Mouse (Mus musculus) forebrain, embryonic 15.5 days (tissue): ENCODE measurements at regions not wholly inside any gene's neighbourhood (a gene's known extent, or its start where the extent isn't known, plus 50 kb on each side); places are given as distances from the start of the nearest gene placed in this dataset.

Experiments
- ATAC-seq: fragments of 200-750 bp; cut with Nextera tagmentation; replicated peaks from 2 replicates; pipeline ENCODE4 v1.8.0; 2017; ENCODE audit warnings: mild to moderate bottlenecking, moderate TSS enrichment, moderate library complexity
- H3K27ac ChIP-seq: fragments of 300-500 bp; sonication (generic); replicated peaks from 2 replicates; pipeline ENCODE4 v1.5.1; 2015; ENCODE audit warnings: mild to moderate bottlenecking, inconsistent platforms
- H3K27me3 ChIP-seq: fragments of 300-500 bp; sonication (generic); 2 replicates; pipeline ENCODE4 v1.6.1; 2015; ENCODE audit warnings: inconsistent platforms
- H3K36me3 ChIP-seq: fragments of 300-500 bp; sonication (generic); 2 replicates; pipeline ENCODE4 v1.6.1; 2015; ENCODE audit warnings: mild to moderate bottlenecking, inconsistent platforms
- H3K4me1 ChIP-seq: fragments of 300-500 bp; sonication (generic); 2 replicates; pipeline ENCODE4 v1.6.1; 2015; ENCODE audit warnings: inconsistent platforms
- H3K4me2 ChIP-seq: fragments of 300-500 bp; sonication (generic); replicated peaks from 2 replicates; pipeline ENCODE4 v1.6.1; 2015; ENCODE audit warnings: mild to moderate bottlenecking, inconsistent platforms
- H3K4me3 ChIP-seq: fragments of 300-500 bp; sonication (generic); 2 replicates; pipeline ENCODE4 v1.5.1; 2015; ENCODE audit warnings: mild to moderate bottlenecking, inconsistent platforms
- H3K9ac ChIP-seq: fragments of 300-500 bp; sonication (generic); replicated peaks from 2 replicates; pipeline ENCODE4 v1.6.1; 2015; ENCODE audit warnings: mild to moderate bottlenecking, inconsistent platforms
- H3K9me3 ChIP-seq: fragments of 300-500 bp; sonication (generic); 2 replicates; pipeline ENCODE4 v1.6.1; 2016; ENCODE audit warnings: inconsistent platforms
- WGBS: fragments of 180-500 bp; shearing (Covaris S2); methylation state at CpG from one replicate; pipeline ENCODE4 v1.1.7; 2015; ENCODE audit warnings: mixed read lengths; 5-methylcytosine and 5-hydroxymethylcytosine counted together

GRCm38 (mm10) chr6:78228883-78229282 is 141.6 kb upstream of the Reg3b start:
- WGBS = 96% methylated on average over 3 of the region's 3 CpGs
- Histone ChIP-seq H3K9me3 (no peaks in the 10 kb centered on the region), H3K4me3 (no peak overlapping the region)

GRCm38 (mm10) chr6:78244404-78244803 is 126.1 kb upstream of the Reg3b start:
- H3K36me3 ChIP-seq = no peaks in the 10 kb centered on the region
- H3K4me1 ChIP-seq = peaks cover 13% of the 10 kb centered on the region; the same call in 1 of the 2 replicates
- H3K27me3 ChIP-seq = no peaks in the 10 kb centered on the region
- no peak overlapping the region for H3K9ac ChIP-seq
- H3K27ac ChIP-seq = 0 out of 2 replicates have a peak overlapping the region, but pooled peaks have one; percentile 39
- ATAC-seq = peak; percentile 89
- 8% methylated on average over 1 of the region's 1 CpGs for WGBS
- H3K9me3 ChIP-seq = no peaks in the 10 kb centered on the region
- H3K4me3 ChIP-seq = no peak overlapping the region
- H3K4me2 ChIP-seq = no peak overlapping the region

More at GRCm38 (mm10) chr6:78228883-78229282, 141.6 kb upstream of the Reg3b start:
- Histone ChIP-seq H3K27me3 (no peaks in the 10 kb centered on the region), H3K36me3 (no peaks in the 10 kb centered on the region), H3K4me1 (no peaks in the 10 kb centered on the region), H3K27ac (no peak overlapping the region), H3K4me2 (no peak overlapping the region), H3K9ac (no peak overlapping the region)
- no peak for ATAC-seq

GRCm38 (mm10) chr6:78245010-78245409 is 125.4 kb upstream of the Reg3b start:
- 23% methylated on average over 1 of the region's 1 CpGs for WGBS
- H3K27me3 ChIP-seq = no peaks in the 10 kb centered on the region
- H3K4me1 ChIP-seq = peaks cover 15% of the 10 kb centered on the region; the same call in 1 of the 2 replicates
- no peak overlapping the region for H3K4me2 ChIP-seq
- H3K9ac ChIP-seq = no peak overlapping the region
- no peaks in the 10 kb centered on the region for H3K9me3 ChIP-seq
- H3K36me3 ChIP-seq = no peaks in the 10 kb centered on the region
- ATAC-seq = peak; percentile 93
- no peak overlapping the region for H3K4me3 ChIP-seq
- H3K27ac ChIP-seq = 0 out of 2 replicates have a peak overlapping the region, but pooled peaks have one; percentile 39

GRCm38 (mm10) chr6:78250053-78250452 is 120.4 kb upstream of the Reg3b start:
- ATAC-seq = peak; percentile 56
- H3K27me3 ChIP-seq = no peaks in the 10 kb centered on the region
- no peaks in the 10 kb centered on the region for H3K9me3 ChIP-seq
- no peak overlapping the region for H3K4me3 ChIP-seq
- no peak overlapping the region for H3K9ac ChIP-seq
- no peak overlapping the region for H3K4me2 ChIP-seq
- no peak overlapping the region for H3K27ac ChIP-seq
- H3K36me3 ChIP-seq = no peaks in the 10 kb centered on the region
- H3K4me1 ChIP-seq = peaks cover 9% of the 10 kb centered on the region; the same call in 1 of the 2 replicates
- WGBS = 38% methylated on average over 1 of the region's 1 CpGs

- Histone ChIP-seq H3K9ac (no peak overlapping the region), H3K4me1 (peaks cover 7% of the 10 kb centered on the region; the same call in 1 of the 2 replicates), H3K4me2 (no peak overlapping the region), H3K4me3 (no peak overlapping the region), H3K27ac (0 out of 2 replicates have a peak overlapping the region, but pooled peaks have one; percentile 19), H3K27me3 (no peaks in the 10 kb centered on the region), H3K9me3 (no peaks in the 10 kb centered on the region), H3K36me3 (no peaks in the 10 kb centered on the region)
- peak; percentile 55 for ATAC-seq
- WGBS = 24% methylated on average over 2 of the region's 2 CpGs
Observed at GRCm38 (mm10) chr6:78250541-78250940, 119.9 kb upstream of the Reg3b start.

GRCm38 (mm10) chr6:78271879-78272546 is 98.4 kb upstream of the Reg3b start:
- no peaks in the 10 kb centered on the region for H3K27me3 ChIP-seq
- 79% methylated on average over 3 of the region's 3 CpGs for WGBS
- no peaks in the 10 kb centered on the region for H3K4me1 ChIP-seq
- no peaks in the 10 kb centered on the region for H3K9me3 ChIP-seq
- H3K4me2 ChIP-seq = no peak overlapping the region
- ATAC-seq = no peak
- no peaks in the 10 kb centered on the region for H3K36me3 ChIP-seq
- no peak overlapping the region for H3K4me3 ChIP-seq
- no peak overlapping the region for H3K9ac ChIP-seq
- H3K27ac ChIP-seq = no peak overlapping the region

GRCm38 (mm10) chr6:78277993-78278715 is 92.3 kb upstream of the Reg3b start:
- peaks cover 10% of the 10 kb centered on the region; the same call in 1 of the 2 replicates for H3K4me1 ChIP-seq
- H3K9me3 ChIP-seq = no peaks in the 10 kb centered on the region
- no peak overlapping the region for H3K9ac ChIP-seq
- no peaks in the 10 kb centered on the region for H3K36me3 ChIP-seq
- ATAC-seq = peak; percentile 95
- H3K27ac ChIP-seq = peak overlapping the region; percentile 59
- H3K4me2 ChIP-seq = no peak overlapping the region
- WGBS = 43% methylated on average over 6 of the region's 6 CpGs
- H3K27me3 ChIP-seq = no peaks in the 10 kb centered on the region
- H3K4me3 ChIP-seq = no peak overlapping the region

- ATAC-seq = no peak
- Histone ChIP-seq H3K9me3 (no peaks in the 10 kb centered on the region), H3K4me1 (peaks cover 10% of the 10 kb centered on the region; the same call in 1 of the 2 replicates), H3K4me2 (no peak overlapping the region), H3K27ac (no peak overlapping the region), H3K4me3 (no peak overlapping the region), H3K9ac (no peak overlapping the region), H3K36me3 (no peaks in the 10 kb centered on the region), H3K27me3 (no peaks in the 10 kb centered on the region)
- 55% methylated on average over 5 of the region's 5 CpGs for WGBS
Observed at GRCm38 (mm10) chr6:78280541-78280940, 89.9 kb upstream of the Reg3b start.

- 57% methylated on average over 1 of the region's 1 CpGs for WGBS
- ATAC-seq = no peak
- peaks cover 4% of the 10 kb centered on the region for H3K4me1 ChIP-seq
- H3K9ac ChIP-seq = no peak overlapping the region
- no peak overlapping the region for H3K27ac ChIP-seq
- H3K4me3 ChIP-seq = no peak overlapping the region
- H3K36me3 ChIP-seq = no peaks in the 10 kb centered on the region
- no peaks in the 10 kb centered on the region for H3K27me3 ChIP-seq
- no peak overlapping the region for H3K4me2 ChIP-seq
- H3K9me3 ChIP-seq = no peaks in the 10 kb centered on the region
Observed at GRCm38 (mm10) chr6:78294647-78295046, 75.8 kb upstream of the Reg3b start.

- H3K4me1 ChIP-seq = no peaks in the 10 kb centered on the region
- H3K4me2 ChIP-seq = no peak overlapping the region
- H3K36me3 ChIP-seq = no peaks in the 10 kb centered on the region
- H3K9me3 ChIP-seq = no peaks in the 10 kb centered on the region
- ATAC-seq = no peak
- H3K27ac ChIP-seq = no peak overlapping the region
- H3K9ac ChIP-seq = no peak overlapping the region
- WGBS = 64% methylated on average over 1 of the region's 1 CpGs
- no peak overlapping the region for H3K4me3 ChIP-seq
- no peaks in the 10 kb centered on the region for H3K27me3 ChIP-seq
Observed at GRCm38 (mm10) chr6:78303187-78303740, 67.2 kb upstream of the Reg3b start.
